Mouse (Mus musculus): ENCODE data around the gene Frrs1l. TPM values are rescaled to one million over a fixed set of nuclear protein-coding genes. Genes with fewer than 3 reads are reported as not detected.
A peak's percentile ranks its signal among the peaks of the same experiment; 100 is the strongest.

Gene Frrs1l
- total and polyA plus RNA-seq, 3 experiments: not detected

DNA sequence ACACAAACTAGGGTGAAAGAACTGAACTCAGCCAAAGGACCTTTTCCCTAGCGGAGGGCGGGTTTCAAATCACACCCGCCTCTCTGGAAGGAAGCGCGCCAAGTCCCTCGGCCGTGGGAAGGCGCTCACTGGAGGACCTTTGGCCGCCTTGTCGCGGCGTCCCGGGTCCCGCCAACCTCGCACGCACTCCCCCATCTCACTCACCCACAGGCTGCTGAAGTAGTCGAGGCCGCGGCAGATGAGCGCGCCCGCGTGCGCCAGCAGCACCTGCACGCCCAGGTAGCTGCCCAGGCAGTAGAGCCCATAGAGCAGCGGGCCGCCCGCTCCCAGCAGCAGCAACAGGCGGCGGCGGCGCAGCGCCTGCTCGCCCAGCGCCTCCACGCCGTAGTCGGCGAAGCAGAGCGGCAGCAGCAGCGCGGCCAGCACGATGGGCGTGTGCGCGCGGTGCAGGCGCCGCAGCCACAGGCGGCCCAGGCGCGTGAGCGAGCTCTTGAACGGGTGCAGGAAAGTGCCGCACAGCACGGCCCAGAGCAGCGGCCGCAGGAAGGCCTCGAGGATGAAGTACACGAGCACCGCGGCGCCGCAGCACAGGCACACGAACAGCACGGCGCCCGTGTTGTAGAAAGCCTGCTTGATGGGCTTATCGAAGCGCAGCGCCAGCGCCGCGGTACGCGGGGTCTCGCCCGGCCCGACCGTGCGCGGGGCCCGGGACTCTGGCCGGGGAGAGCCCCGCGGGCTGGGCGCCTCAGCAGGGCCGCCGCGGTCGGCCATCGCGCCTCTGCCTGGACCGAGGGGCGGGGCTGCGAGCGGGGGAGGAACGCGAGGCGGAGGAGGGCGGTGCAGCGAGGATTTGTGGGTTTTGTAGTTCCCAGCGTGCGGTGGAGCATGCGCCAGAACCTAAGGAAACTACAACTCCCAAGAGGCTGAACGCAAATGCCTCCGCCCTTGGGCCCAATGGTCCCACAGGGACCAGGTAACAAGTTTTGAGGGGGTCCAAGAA lies 43.2 kb downstream of the Frrs1l start, which contains the start of gene Tmem245 (continued):
- TF ChIP-seq GABPA (IDR thresholded peaks at IDR 0.05; ENCODE audit: insufficient replicate concordance, low read depth, low read length) (peak; percentile 81; the same call in 1 of the 2 replicates), TCF12 (IDR thresholded peaks at IDR 0.05; ENCODE audit: low read depth, low read length) (peak; percentile 78), ZC3H11A (IDR thresholded peaks at IDR 0.05; ENCODE audit: low read depth, low read length) (no peak), CHD2 (IDR thresholded peaks at IDR 0.05; ENCODE audit: low read length) (peak; percentile 68), ZNF384 (IDR thresholded peaks at IDR 0.05; ENCODE audit: low read depth, low read length) (no peak), UBTF (IDR thresholded peaks at IDR 0.05; ENCODE audit: low read depth, low read length) (no peak; the same call in none of the 2 replicates), HCFC1 (IDR thresholded peaks at IDR 0.05; ENCODE audit: low read depth, low read length) (peak; percentile 99), JUN (IDR thresholded peaks at IDR 0.05; ENCODE audit: insufficient read depth, low read depth, low read length) (no peak), SMC3 (IDR thresholded peaks at IDR 0.05; ENCODE audit: low read depth, low read length) (no peak), PAX5 (IDR thresholded peaks at IDR 0.05; ENCODE audit: low read length) (no peak), E2F4 (IDR thresholded peaks at IDR 0.05; ENCODE audit: insufficient replicate concordance, low read depth, low read length) (no peak), MAFK (IDR thresholded peaks at IDR 0.05; ENCODE audit: insufficient replicate concordance, low read length) (no peak), USF1 (IDR thresholded peaks at IDR 0.05; ENCODE audit: low read depth, low read length) (no peak), NELFE (IDR thresholded peaks at IDR 0.05; ENCODE audit: low read depth, low read length) (peak; percentile 87), ZMIZ1 (IDR thresholded peaks at IDR 0.05; ENCODE audit: low read depth, low read length) (peak; percentile 72), CTCF (conservative IDR thresholded peaks at IDR 0.05 in 1 of 2, IDR thresholded peaks at IDR 0.05 in 1 of 2; ENCODE audit: low read depth in 2 of 2, low read length in 2 of 2) (no peak), RCOR1 (conservative IDR thresholded peaks at IDR 0.05; ENCODE audit: low read depth, low read length) (0 out of 2 replicates have a peak, but pooled peaks have one; percentile 25), JUND (conservative IDR thresholded peaks at IDR 0.05; ENCODE audit: low read depth, low read length) (no peak), SIN3A (IDR thresholded peaks at IDR 0.05; ENCODE audit: low read length) (peak; percentile 71), USF2 (conservative IDR thresholded peaks at IDR 0.05; ENCODE audit: low read depth, low read length) (no peak), ZKSCAN1 (IDR thresholded peaks at IDR 0.05; ENCODE audit: borderline replicate concordance, low read depth, low read length) (no peak)

DNA sequence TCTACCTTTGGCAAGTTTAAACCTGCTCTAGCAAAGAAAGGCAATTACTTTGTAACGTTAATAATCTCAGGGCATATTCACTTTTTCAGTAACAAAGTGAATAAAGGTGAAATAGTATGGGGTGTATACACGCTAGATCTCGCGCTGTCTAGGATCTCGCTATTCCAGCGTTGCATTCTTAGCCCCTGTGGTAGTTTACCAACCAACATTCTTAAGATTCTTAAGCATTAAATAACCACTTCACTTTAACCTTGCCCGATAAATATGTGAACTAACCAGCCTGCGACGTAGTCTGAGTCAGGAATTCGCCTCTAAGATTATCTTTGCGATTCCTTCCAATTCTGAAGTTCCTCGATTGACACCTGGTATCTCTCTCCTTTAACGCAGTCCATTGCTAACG lies 44.0 kb downstream of the Frrs1l start:
- no peak overlapping the region for H3K27ac ChIP-seq (ENCODE audit: insufficient read depth, low read depth)
- TF ChIP-seq TBP (conservative IDR thresholded peaks at IDR 0.05; ENCODE audit: low read depth, low read length): no peak
- no peak for TF ChIP-seq USF1 (IDR thresholded peaks at IDR 0.05; ENCODE audit: low read depth, low read length)
- no peak for TF ChIP-seq PAX5 (IDR thresholded peaks at IDR 0.05; ENCODE audit: low read length)
- no peak for TF ChIP-seq JUND (conservative IDR thresholded peaks at IDR 0.05; ENCODE audit: low read depth, low read length)
- no peak for TF ChIP-seq MAX (IDR thresholded peaks at IDR 0.05; ENCODE audit: low read length)
- no peak for TF ChIP-seq ZMIZ1 (IDR thresholded peaks at IDR 0.05; ENCODE audit: low read depth, low read length)
- TF ChIP-seq MXI1 (IDR thresholded peaks at IDR 0.05; ENCODE audit: low read depth, low read length): no peak
- no peak for TF ChIP-seq GABPA (IDR thresholded peaks at IDR 0.05; ENCODE audit: insufficient replicate concordance, low read depth, low read length)
- TF ChIP-seq KAT2A (IDR thresholded peaks at IDR 0.05; ENCODE audit: insufficient replicate concordance, low read length): no peak
- no peak for TF ChIP-seq POLR2A (IDR thresholded peaks at IDR 0.05; ENCODE audit: low read depth, low read length)
- TF ChIP-seq ELF1 (IDR thresholded peaks at IDR 0.05; ENCODE audit: low read depth, low read length): no peak
- no peak for TF ChIP-seq UBTF (IDR thresholded peaks at IDR 0.05; ENCODE audit: low read depth, low read length)
- no peak for TF ChIP-seq ZNF384 (IDR thresholded peaks at IDR 0.05; ENCODE audit: low read depth, low read length)
- no peak for TF ChIP-seq IRF4 (IDR thresholded peaks at IDR 0.05; ENCODE audit: low read depth, low read length)
- no peak for TF ChIP-seq CHD2 (IDR thresholded peaks at IDR 0.05; ENCODE audit: low read length)
- no peak for TF ChIP-seq CTCF (conservative IDR thresholded peaks at IDR 0.05 in 1 of 2, IDR thresholded peaks at IDR 0.05 in 1 of 2; ENCODE audit: low read depth in 2 of 2, low read length in 2 of 2)
- no peak for TF ChIP-seq NELFE (IDR thresholded peaks at IDR 0.05; ENCODE audit: low read depth, low read length)
- peaks cover 7 to 41% of the 10 kb centered on the region in 2 experiments for H3K4me1 ChIP-seq (ENCODE audit: control insufficient read depth in 1 of 2, insufficient read depth in 2 of 2)
- H3K4me2 ChIP-seq (ENCODE audit: insufficient read depth, low read depth, poor library complexity, severe bottlenecking): peak overlapping the region; percentile 77
- peaks cover 0 to 12% of the 10 kb centered on the region in 2 experiments for H3K36me3 ChIP-seq (replicated peaks in 1 of 2; ENCODE audit: control insufficient read depth in 1 of 2, insufficient read depth in 1 of 2, low read length in 1 of 2)
- H3K4me3 ChIP-seq (replicated peaks in 1 of 3; ENCODE audit: low read depth in 2 of 3, low read length in 2 of 3, poor library complexity in 1 of 3): peak overlapping the region; percentile 72 to 94 (median 80)
- peaks cover 14% of the 10 kb centered on the region for H3K79me2 ChIP-seq (replicated peaks; ENCODE audit: control insufficient read depth, extremely low read depth, insufficient read depth, poor library complexity, severe bottlenecking)
- peak overlapping the region; percentile 75 for H3K9ac ChIP-seq (ENCODE audit: insufficient read depth, low read depth)
- H3K27me3 ChIP-seq (replicated peaks): no peaks in the 10 kb centered on the region
- dilution Hi-C loops (cut with MboI; ENCODE audit: extremely low pct_ligation_motif_present, extremely low pct_unique_long_range_greater_than_20kb, low sequenced_read_pairs) (no loop called here), in situ Hi-C loops (cut with MboI; ENCODE audit: low pct_ligation_motif_present, low pct_unique_long_range_greater_than_20kb, low sequenced_read_pairs) (no loop called here)
- H3K9me3 ChIP-seq (replicated peaks; ENCODE audit: low read length): no peaks in the 10 kb centered on the region
- DNase-seq (ENCODE audit: extremely low read depth): no peak
